Mouse (Mus musculus): ENCODE measurements around the gene Ncam1. TPM values are rescaled to one million over a fixed set of nuclear protein-coding genes. Genes with fewer than 3 reads are reported as not detected.

Ncam1 gene
- polyA plus RNA-seq, 1 experiment, result 6.9 TPM

GRCm38 (mm10) chr9:49571695-49572510 is 226.8 kb downstream of the Ncam1 start:
- WGBS, result 64% methylated on average over 9 of the region's 9 CpGs
- Histone ChIP-seq H3K4me1 (ENCODE audit: control insufficient read depth, insufficient read depth, low read length) (no peaks in the 10 kb centered on the region), H3K4me3 (replicated peaks; ENCODE audit: control insufficient read depth, low read depth, low read length) (no peak overlapping the region), H3K27ac (ENCODE audit: control insufficient read depth, insufficient read depth, low read depth, low read length, poor library complexity) (no peak overlapping the region)
- TF ChIP-seq CTCF (IDR thresholded peaks at IDR 0.05; ENCODE audit: control insufficient read depth, insufficient read depth, low read length) (no peak), POLR2A (IDR thresholded peaks at IDR 0.05; ENCODE audit: borderline replicate concordance, control insufficient read depth, low read depth, low read length) (no peak)

GRCm38 (mm10) chr9:49570731-49571694 is 227.7 kb downstream of the Ncam1 start:
- TF ChIP-seq POLR2A (IDR thresholded peaks at IDR 0.05; ENCODE audit: borderline replicate concordance, control insufficient read depth, low read depth, low read length) (no peak), CTCF (IDR thresholded peaks at IDR 0.05; ENCODE audit: control insufficient read depth, insufficient read depth, low read length) (no peak)
- no peak overlapping the region for H3K27ac ChIP-seq (ENCODE audit: control insufficient read depth, insufficient read depth, low read depth, low read length, poor library complexity)
- WGBS, result 65% methylated on average over 10 of the region's 10 CpGs
- H3K4me1 ChIP-seq (ENCODE audit: control insufficient read depth, insufficient read depth, low read length), result no peaks in the 10 kb centered on the region
- H3K4me3 ChIP-seq (replicated peaks; ENCODE audit: control insufficient read depth, low read depth, low read length), result no peak overlapping the region

- no peak overlapping the region for H3K4me3 ChIP-seq (replicated peaks; ENCODE audit: control insufficient read depth, low read depth, low read length)
- no peaks in the 10 kb centered on the region for H3K4me1 ChIP-seq (ENCODE audit: control insufficient read depth, insufficient read depth, low read length)
- WGBS, result 70% methylated on average over 7 of the region's 7 CpGs
- no peak overlapping the region for H3K27ac ChIP-seq (ENCODE audit: control insufficient read depth, insufficient read depth, low read depth, low read length, poor library complexity)
- TF ChIP-seq CTCF (IDR thresholded peaks at IDR 0.05; ENCODE audit: control insufficient read depth, insufficient read depth, low read length), result no peak
- no peak for TF ChIP-seq POLR2A (IDR thresholded peaks at IDR 0.05; ENCODE audit: borderline replicate concordance, control insufficient read depth, low read depth, low read length)
Observed at GRCm38 (mm10) chr9:49570033-49570660, 228.6 kb downstream of the Ncam1 start.

GRCm38 (mm10) chr9:49565846-49566245 is 232.9 kb downstream of the Ncam1 start:
- Histone ChIP-seq H3K4me1 (ENCODE audit: control insufficient read depth, insufficient read depth, low read length) (no peaks in the 10 kb centered on the region), H3K4me3 (replicated peaks; ENCODE audit: control insufficient read depth, low read depth, low read length) (no peak overlapping the region), H3K27ac (ENCODE audit: control insufficient read depth, insufficient read depth, low read depth, low read length, poor library complexity) (no peak overlapping the region)
- WGBS, result 82% methylated on average over 2 of the region's 2 CpGs
- no peak for TF ChIP-seq CTCF (IDR thresholded peaks at IDR 0.05; ENCODE audit: control insufficient read depth, insufficient read depth, low read length)
- no peak for TF ChIP-seq POLR2A (IDR thresholded peaks at IDR 0.05; ENCODE audit: borderline replicate concordance, control insufficient read depth, low read depth, low read length)

DNA sequence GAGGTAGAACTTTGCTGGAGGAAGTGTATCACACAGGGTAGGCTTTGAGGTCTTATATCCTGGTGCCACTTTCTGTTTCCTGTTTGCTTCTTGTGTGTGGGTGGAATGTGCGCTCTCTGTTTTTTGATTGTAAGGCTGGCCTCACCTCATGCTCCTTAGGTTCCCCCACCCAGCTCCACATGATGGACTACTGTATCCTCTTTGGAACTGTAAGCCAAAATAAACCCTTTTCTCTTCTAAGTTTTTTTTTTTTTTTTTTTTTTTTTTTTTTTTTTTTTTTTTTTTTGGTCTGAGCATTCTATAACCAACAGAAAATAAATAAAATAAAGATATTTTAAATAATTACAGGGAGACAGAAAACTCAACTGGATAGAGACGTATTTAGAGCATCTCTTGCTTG is 239.8 kb downstream of the Ncam1 start:
- 78% methylated on average over 2 of the region's 2 CpGs for WGBS
- Histone ChIP-seq H3K4me3 (replicated peaks; ENCODE audit: control insufficient read depth, low read depth, low read length) (no peak overlapping the region), H3K4me1 (ENCODE audit: control insufficient read depth, insufficient read depth, low read length) (no peaks in the 10 kb centered on the region), H3K27ac (ENCODE audit: control insufficient read depth, insufficient read depth, low read depth, low read length, poor library complexity) (no peak overlapping the region)
- TF ChIP-seq POLR2A (IDR thresholded peaks at IDR 0.05; ENCODE audit: borderline replicate concordance, control insufficient read depth, low read depth, low read length) (no peak), CTCF (IDR thresholded peaks at IDR 0.05; ENCODE audit: control insufficient read depth, insufficient read depth, low read length) (no peak)

DNA sequence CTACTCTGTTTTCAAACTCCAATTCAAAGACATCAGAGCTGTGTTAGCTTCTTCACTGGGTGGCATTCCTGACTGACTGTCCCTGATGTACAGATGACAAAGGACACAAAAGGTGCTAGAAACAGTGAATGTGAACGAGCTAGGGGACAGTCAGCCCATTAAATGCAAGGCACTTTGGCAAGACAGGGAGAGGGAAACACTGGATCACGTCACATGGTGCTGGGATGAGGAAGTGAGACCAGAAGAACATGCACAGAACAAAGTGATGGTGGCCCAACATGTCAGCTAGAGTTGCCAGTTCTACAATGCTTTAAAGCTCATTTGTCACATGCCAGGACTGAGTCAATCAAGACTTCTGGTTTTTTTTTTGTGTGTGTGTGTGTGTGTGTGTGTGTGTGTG is 247.4 kb downstream of the Ncam1 start:
- H3K4me3 ChIP-seq (replicated peaks; ENCODE audit: control insufficient read depth, low read depth, low read length), result no peak overlapping the region
- H3K27ac ChIP-seq (ENCODE audit: control insufficient read depth, insufficient read depth, low read depth, low read length, poor library complexity), result no peak overlapping the region
- H3K4me1 ChIP-seq (ENCODE audit: control insufficient read depth, insufficient read depth, low read length), result no peaks in the 10 kb centered on the region
- WGBS, result 53% methylated on average over 2 of the region's 2 CpGs
- TF ChIP-seq CTCF (IDR thresholded peaks at IDR 0.05; ENCODE audit: control insufficient read depth, insufficient read depth, low read length), result no peak
- no peak for TF ChIP-seq POLR2A (IDR thresholded peaks at IDR 0.05; ENCODE audit: borderline replicate concordance, control insufficient read depth, low read depth, low read length)

- Histone ChIP-seq H3K27ac (ENCODE audit: control insufficient read depth, insufficient read depth, low read depth, low read length, poor library complexity) (no peak overlapping the region), H3K4me3 (replicated peaks; ENCODE audit: control insufficient read depth, low read depth, low read length) (no peak overlapping the region), H3K4me1 (ENCODE audit: control insufficient read depth, insufficient read depth, low read length) (no peaks in the 10 kb centered on the region)
- TF ChIP-seq POLR2A (IDR thresholded peaks at IDR 0.05; ENCODE audit: borderline replicate concordance, control insufficient read depth, low read depth, low read length) (no peak), CTCF (IDR thresholded peaks at IDR 0.05; ENCODE audit: control insufficient read depth, insufficient read depth, low read length) (no peak)
- 85% methylated on average over 4 of the region's 4 CpGs for WGBS
Observed at GRCm38 (mm10) chr9:49542593-49542992, 256.1 kb downstream of the Ncam1 start.

GRCm38 (mm10) chr9:49537814-49538213 is 260.9 kb downstream of the Ncam1 start:
- TF ChIP-seq CTCF (IDR thresholded peaks at IDR 0.05; ENCODE audit: control insufficient read depth, insufficient read depth, low read length), result no peak
- no peak for TF ChIP-seq POLR2A (IDR thresholded peaks at IDR 0.05; ENCODE audit: borderline replicate concordance, control insufficient read depth, low read depth, low read length)
- WGBS, result 92% methylated on average over 6 of the region's 6 CpGs
- peaks cover 1% of the 10 kb centered on the region; the same call in 1 of the 2 replicates for H3K4me1 ChIP-seq (ENCODE audit: control insufficient read depth, insufficient read depth, low read length)
- H3K27ac ChIP-seq (ENCODE audit: control insufficient read depth, insufficient read depth, low read depth, low read length, poor library complexity), result no peak overlapping the region
- no peak overlapping the region for H3K4me3 ChIP-seq (replicated peaks; ENCODE audit: control insufficient read depth, low read depth, low read length)
